Mouse (Mus musculus) midbrain, embryonic 11.5 days (tissue): ENCODE results near the gene D6Ertd527e. TPM values are rescaled to one million over a fixed set of nuclear protein-coding genes. Genes with fewer than 3 reads are reported as not detected.
A peak's percentile ranks its signal among the peaks of the same experiment; 100 is the strongest.
"Not testable (repeated sequence)": the region's sequence is repeated elsewhere in the genome, so short reads cannot be mapped to it uniquely, and the experiment has no call there.

Experiments
- ATAC-seq: fragments of 200-750 bp; cut with Nextera tagmentation; 2 replicates; pipeline ENCODE4 v1.8.0; 2017; ENCODE audit warnings: moderate TSS enrichment, moderate library complexity; ENCODE audit not compliant: low FRiP score
- DNase-seq: peaks from one replicate; pipeline ENCODE4 v3.0.0; 2015; ENCODE audit warnings: low spot score; ENCODE audit errors: missing footprints
- H3K27ac ChIP-seq: fragments of 300-500 bp; sonication (generic); 2 replicates; pipeline ENCODE4 v1.5.1; 2014; ENCODE audit warnings: low read depth, low read length
- H3K27me3 ChIP-seq: fragments of 300-500 bp; sonication (generic); 2 replicates; pipeline ENCODE4 v1.6.1; 2014; ENCODE audit warnings: mild to moderate bottlenecking, low read length, moderate library complexity, mixed read lengths; ENCODE audit not compliant: control insufficient read depth, insufficient read depth
- H3K36me3 ChIP-seq: fragments of 300-500 bp; sonication (generic); 2 replicates; pipeline ENCODE4 v1.6.1; 2014; ENCODE audit warnings: mild to moderate bottlenecking, low read length, moderate library complexity, mixed read lengths; ENCODE audit not compliant: control insufficient read depth, insufficient read depth
- H3K4me1 ChIP-seq: fragments of 300-500 bp; sonication (generic); 2 replicates; pipeline ENCODE4 v1.6.1; 2014; ENCODE audit warnings: low read length; ENCODE audit not compliant: control insufficient read depth, insufficient read depth
- H3K4me2 ChIP-seq: fragments of 300-500 bp; sonication (generic); 2 replicates; pipeline ENCODE4 v1.6.1; 2014; ENCODE audit warnings: mild to moderate bottlenecking, moderate library complexity
- H3K4me3 ChIP-seq: fragments of 300-500 bp; sonication (generic); 2 replicates; pipeline ENCODE4 v1.5.1; 2014; ENCODE audit warnings: low read depth, low read length
- H3K9ac ChIP-seq: fragments of 300-500 bp; sonication (generic); 2 replicates; pipeline ENCODE4 v1.6.1; 2014; ENCODE audit warnings: low read length
- H3K9me3 ChIP-seq: fragments of 300-500 bp; sonication (generic); 2 replicates; pipeline ENCODE4 v1.6.1; 2016; ENCODE audit warnings: low read length; ENCODE audit not compliant: control insufficient read depth
- WGBS: fragments of 180-500 bp; shearing (Covaris S2); extraction: QIAGEN DNeasy Blood & Tissue Kit; methylation state at CpG from one replicate; pipeline ENCODE4 v1.1.7; 2014; 5-methylcytosine and 5-hydroxymethylcytosine counted together
- polyA plus RNA-seq: library from polyadenylated mRNA; unstranded; fragments of >200 nt; fragmentation: Nextera tagmentation; extraction: Ambion mirVana; gene quantifications from 2 replicates; pipeline ENCODE4 v1.2.1, GENCODE M21; 2014

Gene D6Ertd527e
- polyA plus RNA-seq, 1 experiment from 2014 or later, result 0.19 TPM

DNA sequence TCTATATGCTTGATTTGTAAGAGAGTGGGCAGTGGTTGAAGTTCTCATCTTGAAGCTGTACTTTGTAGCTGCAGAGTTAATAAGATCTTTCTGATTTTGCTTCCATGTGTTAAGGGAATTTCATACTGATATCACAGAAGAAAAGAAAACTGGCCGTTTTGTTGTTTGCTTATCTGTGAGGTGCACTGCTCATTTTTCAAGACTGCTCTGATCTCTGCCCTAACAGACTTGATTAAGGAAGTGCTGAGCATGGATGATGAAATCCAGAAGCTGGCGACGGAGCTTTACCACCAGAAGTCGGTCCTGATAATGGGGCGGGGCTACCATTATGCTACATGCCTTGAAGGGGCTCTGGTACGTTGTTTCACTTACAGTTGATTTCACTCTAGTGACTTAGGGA lies 19.5 kb upstream of the D6Ertd527e start:
- H3K4me2 ChIP-seq, result no peak overlapping the region
- ATAC-seq, result no peak
- H3K9ac ChIP-seq, result no peak overlapping the region
- H3K27me3 ChIP-seq, result no peaks in the 10 kb centered on the region
- H3K36me3 ChIP-seq, result peaks cover 6% of the 10 kb centered on the region
- DNase-seq, result no peak
- 91% methylated on average over 6 of the region's 6 CpGs for WGBS
- H3K4me1 ChIP-seq, result no peaks in the 10 kb centered on the region
- H3K9me3 ChIP-seq, result no peaks in the 10 kb centered on the region
- H3K27ac ChIP-seq, result no peak overlapping the region
- H3K4me3 ChIP-seq, result no peak overlapping the region

DNA sequence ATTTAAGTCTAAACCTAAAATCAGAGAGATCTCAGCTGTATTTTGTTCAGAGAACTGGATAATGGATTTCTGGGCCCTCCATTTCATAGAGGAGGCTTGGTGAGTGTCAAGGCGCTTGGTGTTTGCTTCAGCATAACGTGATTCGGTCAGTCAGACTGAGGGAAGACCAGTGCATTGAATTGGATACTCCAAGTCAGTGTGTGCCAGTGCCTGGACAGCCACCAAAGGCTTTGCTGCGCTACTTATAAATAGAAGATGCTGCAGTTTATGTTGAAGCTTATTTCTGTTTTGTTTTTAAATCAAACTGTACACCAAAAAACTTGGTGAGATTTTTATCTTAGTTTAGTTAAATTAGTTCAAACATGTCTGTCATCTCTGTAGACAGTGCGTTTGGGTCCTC lies 16.2 kb upstream of the D6Ertd527e start:
- Histone ChIP-seq H3K9me3 (no peaks in the 10 kb centered on the region), H3K4me2 (no peak overlapping the region), H3K27ac (no peak overlapping the region), H3K4me1 (no peaks in the 10 kb centered on the region), H3K9ac (no peak overlapping the region), H3K4me3 (no peak overlapping the region), H3K36me3 (peaks cover 6% of the 10 kb centered on the region), H3K27me3 (no peaks in the 10 kb centered on the region)
- 90% methylated on average over 5 of the region's 5 CpGs for WGBS
- DNase-seq (no peak), ATAC-seq (no peak)

DNA sequence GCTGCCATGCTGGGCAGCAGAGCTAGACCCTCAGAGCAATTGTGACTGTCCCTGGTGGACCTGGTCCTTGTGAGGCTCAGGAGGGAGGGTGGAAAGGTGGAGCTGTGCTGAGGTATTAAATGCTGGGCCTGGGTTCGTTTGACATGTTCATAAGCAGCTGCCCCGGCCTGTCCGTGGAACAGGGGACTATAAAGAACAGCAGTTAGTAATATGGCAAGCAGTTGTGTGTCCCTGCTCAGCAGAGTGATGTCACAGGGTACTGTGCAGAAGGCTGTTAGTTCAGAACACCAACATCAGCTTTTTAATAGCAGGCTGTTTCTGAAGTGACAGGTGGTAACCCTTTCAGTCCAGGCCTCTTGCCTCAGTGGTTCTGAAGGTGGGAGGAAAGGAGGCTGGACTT lies 13.7 kb upstream of the D6Ertd527e start:
- DNase-seq (no peak), ATAC-seq (no peak)
- peaks cover 6% of the 10 kb centered on the region for H3K36me3 ChIP-seq
- H3K4me3 ChIP-seq, result no peak overlapping the region
- 90% methylated on average over 3 of the region's 3 CpGs for WGBS
- H3K9me3 ChIP-seq, result no peaks in the 10 kb centered on the region
- no peak overlapping the region for H3K4me2 ChIP-seq
- H3K27me3 ChIP-seq, result no peaks in the 10 kb centered on the region
- no peak overlapping the region for H3K27ac ChIP-seq
- H3K4me1 ChIP-seq, result no peaks in the 10 kb centered on the region
- H3K9ac ChIP-seq, result no peak overlapping the region

DNA sequence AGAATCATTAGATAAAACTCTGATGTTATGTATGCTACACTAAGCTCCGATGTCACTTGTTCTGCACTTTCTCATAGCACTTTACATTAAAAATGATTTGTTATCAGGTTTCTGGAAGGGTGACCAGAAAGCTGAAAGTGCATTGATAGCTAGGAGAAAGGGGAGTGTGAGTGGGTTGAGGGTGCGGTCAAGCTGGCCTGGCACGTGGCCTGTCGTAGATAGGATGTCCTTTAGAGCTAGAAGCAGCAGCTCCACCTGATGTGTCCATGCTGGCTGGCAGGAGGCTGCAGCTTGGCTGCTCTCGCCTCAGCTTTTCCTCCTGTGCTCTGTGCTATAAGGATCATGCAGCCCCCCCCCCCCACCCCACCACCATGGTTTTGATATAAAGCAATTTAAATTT lies 12.1 kb upstream of the D6Ertd527e start:
- DNase-seq (no peak), ATAC-seq (no peak)
- H3K9ac ChIP-seq, result no peak overlapping the region
- H3K36me3 ChIP-seq, result 0 out of 2 replicates have a peak, but pooled peaks cover 3% of the 10 kb centered on the region
- no peak overlapping the region for H3K4me3 ChIP-seq
- H3K4me1 ChIP-seq, result no peaks in the 10 kb centered on the region
- no peaks in the 10 kb centered on the region for H3K27me3 ChIP-seq
- H3K4me2 ChIP-seq, result no peak overlapping the region
- no peak overlapping the region for H3K27ac ChIP-seq
- 90% methylated on average over 5 of the region's 5 CpGs for WGBS
- H3K9me3 ChIP-seq, result no peaks in the 10 kb centered on the region

DNA sequence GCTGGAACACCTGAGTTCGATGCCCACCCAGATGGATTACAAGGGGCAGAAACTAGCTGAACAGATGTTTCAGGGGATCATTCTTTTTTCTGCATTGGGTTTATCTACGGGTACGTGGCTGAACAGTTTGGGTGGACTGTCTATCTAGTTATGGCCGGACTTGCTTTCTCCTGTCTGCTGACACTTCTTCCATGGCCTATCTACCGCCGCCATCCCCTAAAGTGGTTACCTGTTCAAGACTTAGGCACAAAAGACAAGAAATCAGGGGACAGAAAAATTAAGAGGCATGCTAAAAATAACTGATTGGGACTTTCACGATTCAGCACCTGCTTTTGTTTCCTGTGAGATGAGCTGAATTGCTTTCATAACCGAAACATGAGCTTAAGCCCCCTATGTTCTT lies 10.9 kb upstream of the D6Ertd527e start:
- WGBS, result 91% methylated on average over 8 of the region's 8 CpGs
- H3K27me3 ChIP-seq, H3K9ac ChIP-seq, H3K4me2 ChIP-seq, H3K4me3 ChIP-seq, ATAC-seq, H3K9me3 ChIP-seq, DNase-seq, H3K27ac ChIP-seq, H3K36me3 ChIP-seq, H3K4me1 ChIP-seq: not testable (repeated sequence)

DNA sequence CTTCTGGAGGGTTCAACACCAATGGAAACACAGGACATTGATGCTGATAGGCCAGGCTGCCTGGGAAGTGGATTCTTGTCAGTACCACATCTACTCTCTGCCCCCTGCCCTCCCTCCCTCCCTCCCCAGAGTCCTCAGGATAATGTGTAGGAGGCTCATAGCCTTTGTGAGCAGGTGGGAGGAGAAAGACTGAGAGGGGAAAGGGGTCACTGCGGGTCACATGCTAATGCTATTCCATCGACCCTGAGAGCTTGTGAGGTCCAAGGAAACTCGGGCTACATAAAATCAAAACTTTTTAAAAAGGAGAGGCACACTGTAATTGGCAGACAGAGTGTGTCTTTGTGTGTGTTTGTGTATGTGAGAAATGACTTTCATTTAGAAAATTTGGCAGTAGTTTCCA lies 5.3 kb upstream of the D6Ertd527e start:
- ATAC-seq, result no peak
- DNase-seq, result peak; percentile 78

DNA sequence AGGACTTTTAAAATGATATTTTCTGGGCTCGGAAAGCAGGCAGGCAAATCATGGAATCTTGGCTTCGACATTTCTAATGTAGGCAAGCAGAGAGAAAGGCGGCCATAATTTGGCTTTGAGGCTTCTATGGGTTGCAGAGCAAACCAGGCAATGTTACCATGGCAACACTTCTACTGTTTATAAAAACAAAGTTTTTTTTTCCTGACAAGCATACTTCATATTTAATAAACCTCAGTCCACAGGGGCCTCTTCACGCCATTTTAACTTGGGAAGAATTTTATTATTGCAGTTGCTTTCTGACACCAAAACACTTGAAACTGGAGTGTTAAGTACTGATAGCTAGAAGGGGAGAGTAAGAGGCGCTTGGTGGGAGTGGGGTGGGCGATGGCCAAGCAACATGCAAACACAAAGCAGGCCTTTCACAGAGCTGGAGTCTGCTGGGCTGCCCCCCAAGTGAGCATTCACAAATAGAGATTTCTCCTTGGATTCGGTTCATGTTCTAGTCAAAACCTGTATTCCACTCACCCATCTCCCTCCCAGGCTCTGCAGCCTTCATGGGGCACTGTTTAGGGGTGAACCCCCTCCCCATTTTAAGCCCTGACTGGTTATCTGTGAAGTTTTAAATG lies 4.8 kb upstream of the D6Ertd527e start:
- Histone ChIP-seq H3K36me3 (no peaks in the 10 kb centered on the region), H3K4me3 (no peak overlapping the region), H3K4me1 (peaks cover 12% of the 10 kb centered on the region), H3K27me3 (no peaks in the 10 kb centered on the region), H3K27ac (no peak overlapping the region), H3K9ac (no peak overlapping the region), H3K4me2 (no peak overlapping the region), H3K9me3 (no peaks in the 10 kb centered on the region)
- 63% methylated on average over 7 of the region's 7 CpGs for WGBS
- DNase-seq, result no peak
- no peak for ATAC-seq

More for the DNA sequence above, 5.3 kb upstream of the D6Ertd527e start:
- Histone ChIP-seq H3K4me2 (no peak overlapping the region), H3K4me3 (no peak overlapping the region), H3K36me3 (no peaks in the 10 kb centered on the region), H3K9ac (no peak overlapping the region), H3K4me1 (peaks cover 12% of the 10 kb centered on the region), H3K27me3 (no peaks in the 10 kb centered on the region), H3K27ac (no peak overlapping the region), H3K9me3 (no peaks in the 10 kb centered on the region)
- WGBS, result 16% methylated on average over 3 of the region's 3 CpGs

DNA sequence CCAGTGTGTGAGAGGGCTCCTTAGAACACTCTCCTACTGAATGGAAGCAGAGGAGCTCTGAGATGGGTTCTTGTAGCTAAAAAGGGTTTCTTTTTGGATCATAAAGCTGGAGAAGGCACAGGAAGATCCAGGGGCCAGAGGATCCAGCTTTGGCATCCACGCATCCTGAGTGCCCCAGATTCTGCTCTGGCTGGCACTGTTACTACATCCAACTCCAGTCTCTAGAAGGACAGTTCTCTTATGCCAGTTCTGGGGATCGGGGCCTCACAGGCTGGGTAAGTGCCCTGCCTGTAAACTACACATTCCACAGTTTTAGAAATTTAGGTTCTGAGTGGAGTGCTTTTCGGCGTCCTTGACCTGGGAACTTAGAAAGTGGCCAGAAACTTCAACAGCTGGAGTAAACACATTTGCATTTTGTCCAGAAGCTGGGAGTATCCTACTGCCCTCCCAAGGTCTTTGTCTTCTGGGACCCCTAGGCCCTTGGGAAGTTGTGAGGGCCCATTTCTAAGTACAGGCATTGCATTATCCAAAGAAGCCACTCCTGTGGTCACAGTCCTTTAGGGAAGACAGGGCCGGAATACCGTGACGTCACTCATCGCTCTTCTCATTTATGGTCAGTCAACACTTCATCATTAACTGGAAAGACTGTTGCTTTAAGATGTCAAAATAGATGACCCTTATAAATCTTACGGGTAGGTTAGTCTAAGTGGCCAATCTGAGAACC lies 4.1 kb upstream of the D6Ertd527e start:
- WGBS, result 94% methylated on average over 9 of the region's 9 CpGs
- Histone ChIP-seq H3K4me1 (peaks cover 12% of the 10 kb centered on the region), H3K27ac (no peak overlapping the region), H3K4me2 (no peak overlapping the region), H3K27me3 (no peaks in the 10 kb centered on the region), H3K4me3 (no peak overlapping the region), H3K9me3 (no peaks in the 10 kb centered on the region), H3K36me3 (no peaks in the 10 kb centered on the region), H3K9ac (no peak overlapping the region)
- DNase-seq (peak; percentile 73), ATAC-seq (no peak)

DNA sequence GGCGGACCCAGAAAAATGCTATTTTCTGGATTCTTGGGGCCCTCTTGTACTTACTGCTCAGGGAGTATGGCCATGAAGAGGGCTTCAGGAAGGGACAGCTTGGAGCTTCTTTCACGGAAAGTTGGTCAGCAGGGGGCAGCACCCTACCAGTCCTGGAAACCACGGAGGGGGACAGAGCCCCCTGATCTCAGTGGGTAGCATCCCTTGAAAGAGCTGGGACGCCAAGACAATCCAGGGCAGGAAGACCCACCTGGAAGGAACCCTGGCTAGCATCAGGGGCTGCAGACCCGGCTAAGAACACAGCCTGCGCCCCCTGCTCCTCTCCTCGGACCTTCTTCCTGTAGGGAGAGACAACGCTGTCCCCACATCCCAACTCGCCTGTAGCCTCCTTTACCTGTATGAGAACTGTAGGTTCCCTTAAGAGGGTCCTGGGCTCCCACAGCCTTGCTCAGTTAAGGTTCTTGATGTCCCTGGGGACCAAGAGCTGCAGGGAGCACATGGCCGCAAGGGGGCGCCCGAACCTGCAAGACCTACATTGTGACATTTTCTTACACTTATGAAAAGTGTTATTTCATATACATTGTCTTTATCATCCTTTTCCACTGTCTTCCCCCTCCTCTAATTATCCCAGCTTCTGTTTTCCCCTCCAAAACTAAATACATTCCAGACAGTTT lies 3.1 kb upstream of the D6Ertd527e start:
- peak; percentile 70; the same call in 1 of the 2 replicates for ATAC-seq
- Histone ChIP-seq H3K27ac (no peak overlapping the region), H3K9ac (peak overlapping the region; percentile 22; the same call in 1 of the 2 replicates)

More for the DNA sequence above, 3.1 kb upstream of the D6Ertd527e start:
- 11% methylated on average over 12 of the region's 12 CpGs for WGBS
- Histone ChIP-seq H3K4me1 (peaks cover 12% of the 10 kb centered on the region), H3K9me3 (no peaks in the 10 kb centered on the region), H3K4me3 (0 out of 2 replicates have a peak overlapping the region, but pooled peaks have one; percentile 3), H3K4me2 (peak overlapping the region; percentile 34), H3K27me3 (no peaks in the 10 kb centered on the region), H3K36me3 (no peaks in the 10 kb centered on the region)
- DNase-seq, result peak; percentile 99
